Mouse (Mus musculus) liver, embryonic 14.5 days (tissue): ENCODE results near the gene Duox1. TPM values are rescaled to one million over a fixed set of nuclear protein-coding genes. Genes with fewer than 3 reads are reported as not detected.
A peak's percentile ranks its signal among the peaks of the same experiment; 100 is the strongest.

Source experiments
- ATAC-seq: fragments of 200-750 bp; cut with Nextera tagmentation; 2 replicates; pipeline ENCODE4 v1.8.0; 2017; ENCODE audit warnings: moderate number of reproducible peaks, mild to moderate bottlenecking, moderate library complexity; ENCODE audit not compliant: insufficient read depth
- DNase-seq, 3 experiments: peaks; one replicate each; pipeline ENCODE4 v3.0.0-alpha.2; 2012 to 2013; ENCODE audit warnings: low read depth in 3 of 3, low spot score in 3 of 3
- H3K27ac ChIP-seq: fragments of 300-500 bp; sonication (generic); 2 replicates; pipeline ENCODE4 v1.5.1; 2014; ENCODE audit warnings: moderate library complexity, mild to moderate bottlenecking, control low read depth, inconsistent platforms
- H3K27me3 ChIP-seq: fragments of 300-500 bp; sonication (generic); 2 replicates; pipeline ENCODE4 v1.6.1; 2014; ENCODE audit warnings: mild to moderate bottlenecking, low read length, moderate library complexity; ENCODE audit not compliant: control insufficient read depth, insufficient read depth
- H3K36me3 ChIP-seq: fragments of 300-500 bp; sonication (generic); replicated peaks from 2 replicates; pipeline ENCODE4 v1.6.1; 2014; ENCODE audit warnings: low read depth; ENCODE audit not compliant: control insufficient read depth, insufficient read depth
- H3K4me1 ChIP-seq, 2 experiments: fragments of 200-500 bp in 1 of 2; fragments of 300-500 bp in 1 of 2; sonication (generic) in 1 of 2; replicated peaks; 2 replicates each; pipeline ENCODE4 v1.6.1; 2012 to 2014; ENCODE audit warnings: antibody characterized with exemption in 1 of 2, inconsistent platforms in 1 of 2, low read length in 1 of 2; ENCODE audit not compliant: control insufficient read depth in 2 of 2, insufficient read depth in 2 of 2
- H3K4me2 ChIP-seq: fragments of 300-500 bp; sonication (generic); 2 replicates; pipeline ENCODE4 v1.6.1; 2014; ENCODE audit warnings: low read depth, mild to moderate bottlenecking, control low read depth, moderate library complexity
- H3K4me3 ChIP-seq, 2 experiments: fragments of 200-500 bp in 1 of 2; fragments of 300-500 bp in 1 of 2; sonication (generic) in 1 of 2; 2 replicates each; pipeline ENCODE4 v1.5.1; 2012 to 2014; ENCODE audit warnings: low read depth in 2 of 2, low read length in 2 of 2, mild to moderate bottlenecking in 2 of 2, control low read depth in 1 of 2, inconsistent platforms in 1 of 2, moderate library complexity in 1 of 2; ENCODE audit not compliant: insufficient read depth in 1 of 2
- H3K9ac ChIP-seq: fragments of 300-500 bp; sonication (generic); replicated peaks from 2 replicates; pipeline ENCODE4 v1.6.1; 2014; ENCODE audit warnings: mild to moderate bottlenecking, control low read depth, moderate library complexity
- H3K9me3 ChIP-seq: fragments of 300-500 bp; sonication (generic); 2 replicates; pipeline ENCODE4 v1.6.1; 2016; ENCODE audit warnings: low read length, mixed read lengths; ENCODE audit not compliant: control insufficient read depth
- CTCF ChIP-seq: IDR thresholded peaks from 2 replicates; pipeline ENCODE4 v1.5.1; 2016; ENCODE audit warnings: antibody characterized with exemption, low read depth, control low read depth
- EP300 ChIP-seq: IDR thresholded peaks from 2 replicates; pipeline ENCODE4 v1.6.1; 2016; ENCODE audit warnings: antibody characterized with exemption, low read depth
- WGBS: fragments of 180-500 bp; shearing (Covaris S2); extraction: QIAGEN DNeasy Blood & Tissue Kit; methylation state at CpG from one replicate; pipeline ENCODE4 v1.1.7; 2014; ENCODE audit not compliant: insufficient replicate concordance; 5-methylcytosine and 5-hydroxymethylcytosine counted together
- polyA plus RNA-seq, 2 experiments: library from polyadenylated mRNA; depleted of rRNA in 1 of 2; stranded (reverse) in 1 of 2; unstranded in 1 of 2; fragments of >200 nt; fragmentation: Nextera tagmentation in 1 of 2; extraction: Ambion mirVana in 1 of 2; gene quantifications; 2 replicates each; pipeline versions ENCODE4 v1.2.1 to v1.2.3; 2012 to 2014

Gene Duox1
- polyA plus RNA-seq, 2 experiments: not detected

DNA sequence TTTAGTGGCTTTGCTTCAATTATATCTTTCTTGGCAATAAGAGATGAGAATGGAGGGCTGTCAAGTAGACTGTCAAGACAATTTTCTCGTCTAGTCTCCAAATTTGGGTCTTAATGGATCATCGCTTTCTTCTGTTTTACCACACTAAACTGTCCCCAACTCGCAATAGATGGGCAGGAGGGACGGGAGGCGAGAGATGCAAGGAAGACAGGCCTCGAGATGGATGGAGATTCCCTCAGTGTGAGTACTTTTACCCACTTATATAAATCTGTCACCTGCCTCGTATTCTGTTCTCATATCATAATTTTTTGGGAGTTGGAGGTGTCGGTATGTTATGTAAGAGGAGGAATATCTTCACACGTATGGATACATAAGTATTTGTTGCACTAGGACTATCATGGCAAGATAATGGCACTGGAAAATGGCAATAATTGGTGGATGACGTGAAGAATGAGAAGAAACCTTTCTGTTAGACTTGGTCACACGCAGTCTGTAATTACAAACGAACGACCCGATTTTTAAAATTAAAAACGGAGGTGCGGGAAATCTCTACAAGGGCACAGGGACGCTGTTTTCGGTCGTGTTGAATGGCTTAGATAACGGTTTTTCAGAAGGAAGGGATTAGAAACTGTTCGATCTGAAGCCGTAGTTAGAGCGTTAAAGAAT is 59.3 kb downstream of the Duox1 start:
- TF ChIP-seq CTCF: no peak
- no peak for TF ChIP-seq EP300
- H3K27me3 ChIP-seq: no peaks in the 10 kb centered on the region
- WGBS: 23% methylated on average over 23 of the region's 23 CpGs
- peak overlapping the region; percentile 68 for H3K4me2 ChIP-seq
- ATAC-seq (no peak), DNase-seq (no peak)
- H3K36me3 ChIP-seq: no peaks in the 10 kb centered on the region
- no peak overlapping the region for H3K27ac ChIP-seq
- peak overlapping the region; percentile 59 for H3K9ac ChIP-seq
- no peaks in the 10 kb centered on the region for H3K9me3 ChIP-seq
- H3K4me1 ChIP-seq: peaks cover 5 to 15% of the 10 kb centered on the region in 2 experiments
- H3K4me3 ChIP-seq: peak overlapping the region; percentile 60 to 62

DNA sequence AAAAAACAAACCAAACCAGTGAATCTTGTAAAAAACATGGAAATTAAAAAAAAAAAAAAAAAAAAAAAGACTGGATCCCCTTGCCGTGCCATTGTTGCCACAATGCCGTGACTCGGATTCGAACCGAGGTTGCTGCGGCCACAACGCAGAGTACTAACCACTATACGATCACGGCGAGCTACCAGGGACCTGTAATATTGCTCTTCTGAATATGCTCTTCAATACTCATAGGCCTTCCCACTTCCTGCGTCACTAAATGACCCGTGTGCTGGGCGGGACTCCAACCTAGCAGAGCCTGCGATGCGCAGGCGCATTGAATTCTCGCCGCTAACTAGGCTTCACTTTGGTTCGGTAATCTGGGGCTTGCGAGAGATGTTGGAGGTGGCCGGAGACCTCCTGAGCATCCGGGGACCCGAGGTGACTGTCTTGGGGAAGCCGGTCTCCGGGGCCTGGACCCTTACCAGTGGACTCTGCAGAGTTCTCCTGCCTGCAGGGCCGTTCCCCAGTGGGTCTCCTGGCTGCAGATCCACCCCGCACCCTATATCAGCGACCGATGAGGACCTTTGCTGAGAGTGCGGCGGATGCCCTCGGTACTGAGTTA is 60.0 kb downstream of the Duox1 start:
- peak; percentile 64 for ATAC-seq

DNA sequence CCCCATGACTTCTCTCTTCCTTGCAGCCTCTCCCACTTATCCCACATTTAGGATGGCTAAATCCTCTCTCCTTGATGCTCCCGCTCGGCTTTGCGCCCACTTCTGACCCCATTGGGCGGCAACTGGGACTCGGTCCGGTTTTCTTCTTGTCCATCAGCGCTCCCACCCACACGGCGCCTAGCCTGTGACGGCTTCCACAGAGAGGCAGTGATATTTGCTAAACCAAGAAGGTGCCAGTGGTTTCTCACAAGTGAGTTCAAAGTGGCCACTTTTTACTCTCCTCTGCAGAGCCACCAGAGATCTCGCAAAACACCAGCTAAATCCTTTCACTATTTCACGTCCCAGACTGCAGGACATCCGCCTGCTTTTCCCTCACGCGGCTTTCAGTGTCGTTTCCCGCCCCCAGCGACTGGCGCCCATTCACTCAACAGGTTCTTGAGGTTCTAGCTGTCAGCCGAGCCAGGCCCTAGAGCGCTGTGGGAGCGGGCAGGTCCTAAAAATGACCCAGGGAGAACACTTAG is 60.6 kb downstream of the Duox1 start:
- ATAC-seq: no peak
- no peak for TF ChIP-seq CTCF
- TF ChIP-seq EP300: no peak
- Histone ChIP-seq H3K36me3 (no peaks in the 10 kb centered on the region), H3K27ac (peak overlapping the region; percentile 7), H3K4me1 (peaks cover 2 to 12% of the 10 kb centered on the region in 2 experiments; a peak in 3 of 4 replicates), H3K4me3 (peak overlapping the region; percentile 64 to 91), H3K27me3 (no peaks in the 10 kb centered on the region), H3K4me2 (peak overlapping the region; percentile 98), H3K9me3 (no peaks in the 10 kb centered on the region), H3K9ac (peak overlapping the region; percentile 65)
- WGBS: under 1% methylated on average over 22 of the region's 22 CpGs
- peak in 1 of 3 experiments; percentile 49 for DNase-seq

More for the DNA sequence above, 60.0 kb downstream of the Duox1 start:
- Histone ChIP-seq H3K4me3 (peak overlapping the region; percentile 64 to 91), H3K36me3 (no peaks in the 10 kb centered on the region), H3K27ac (peak overlapping the region; percentile 7), H3K9me3 (no peaks in the 10 kb centered on the region), H3K9ac (peak overlapping the region; percentile 65), H3K4me2 (peak overlapping the region; percentile 98), H3K27me3 (no peaks in the 10 kb centered on the region), H3K4me1 (peaks cover 2 to 10% of the 10 kb centered on the region in 2 experiments; a peak in 3 of 4 replicates)
- TF ChIP-seq EP300: peak; percentile 35; the same call in 1 of the 2 replicates
- no peak for TF ChIP-seq CTCF
- peak; percentile 95 to 96 (median 96) for DNase-seq
- WGBS: under 1% methylated on average over 32 of the region's 32 CpGs

DNA sequence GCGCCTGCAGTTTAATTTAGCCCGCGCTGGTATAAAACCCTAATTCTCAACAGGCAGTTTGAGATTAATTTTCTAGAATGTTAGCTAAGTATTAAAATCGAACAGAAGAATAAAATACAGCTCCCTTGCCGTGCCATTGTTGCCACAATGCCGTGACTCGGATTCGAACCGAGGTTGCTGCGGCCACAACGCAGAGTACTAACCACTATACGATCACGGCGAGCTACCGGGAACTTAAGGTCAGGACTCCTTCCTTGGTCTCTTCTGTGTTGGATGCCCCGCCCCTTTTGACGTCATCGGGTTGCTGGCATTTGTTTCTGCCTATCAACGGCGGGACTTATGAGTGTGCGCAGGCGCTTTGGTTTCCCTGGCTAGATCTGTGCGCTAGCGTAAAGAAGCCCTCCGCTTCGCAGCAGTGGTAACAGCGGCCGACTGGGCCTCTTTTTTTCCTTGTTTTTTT is 61.8 kb downstream of the Duox1 start:
- peak overlapping the region; percentile 87 for H3K4me2 ChIP-seq
- no peaks in the 10 kb centered on the region for H3K27me3 ChIP-seq
- TF ChIP-seq EP300 (0 out of 2 replicates have a peak, but pooled peaks have one; percentile 7), CTCF (no peak)
- under 1% methylated on average over 28 of the region's 28 CpGs for WGBS
- peak overlapping the region; percentile 79 to 100 for H3K4me3 ChIP-seq
- H3K9me3 ChIP-seq: no peaks in the 10 kb centered on the region
- peak overlapping the region; percentile 75 for H3K27ac ChIP-seq
- ATAC-seq: peak; percentile 85
- peaks cover 2 to 12% of the 10 kb centered on the region in 2 experiments; a peak in 3 of 4 replicates for H3K4me1 ChIP-seq
- DNase-seq: peak; percentile 93 to 94 (median 94)
- no peaks in the 10 kb centered on the region for H3K36me3 ChIP-seq
- peak overlapping the region; percentile 88 for H3K9ac ChIP-seq
